Mouse (Mus musculus): Measurements from ENCODE around the gene Pcif1.
A peak's percentile ranks its signal among the peaks of the same experiment; 100 is the strongest.
"Not testable (repeated sequence)": the region's sequence is repeated elsewhere in the genome, so short reads cannot be mapped to it uniquely, and the experiment has no call there.

Gene Pcif1

GRCm38 (mm10) chr2:164866741-164867551 is 12.2 kb upstream of the Pcif1 start:
- DNase-seq (ENCODE audit: low spot score in 2 of 2): peak in 1 of 2 experiments; percentile 60

- DNase-seq (ENCODE audit: low spot score in 2 of 2): no peak
These were observed 11.5 kb upstream of the Pcif1 start for GRCm38 (mm10) chr2:164867566-164867965.

GRCm38 (mm10) chr2:164868491-164868890 is 10.6 kb upstream of the Pcif1 start:
- no peak for DNase-seq (ENCODE audit: low spot score in 2 of 2)

GRCm38 (mm10) chr2:164871602-164872303 is 7.4 kb upstream of the Pcif1 start:
- no peak for DNase-seq (ENCODE audit: low spot score in 2 of 2)

GRCm38 (mm10) chr2:164873621-164874020 is 5.5 kb upstream of the Pcif1 start:
- DNase-seq (ENCODE audit: low spot score in 2 of 2): no peak

- no peak for DNase-seq (ENCODE audit: low spot score in 2 of 2)
These were observed 4.8 kb upstream of the Pcif1 start for GRCm38 (mm10) chr2:164874239-164874769.

GRCm38 (mm10) chr2:164875648-164876047 is 3.5 kb upstream of the Pcif1 start:
- DNase-seq (ENCODE audit: low spot score in 2 of 2): not testable (repeated sequence)

- DNase-seq (ENCODE audit: low spot score in 2 of 2): not testable (repeated sequence)
These were observed 1.5 kb upstream of the Pcif1 start for GRCm38 (mm10) chr2:164877376-164878215.

GRCm38 (mm10) chr2:164878509-164879227 is 436 bp upstream of the Pcif1 start:
- peak; percentile 40 to 53 for DNase-seq (ENCODE audit: low spot score in 2 of 2)

- DNase-seq (ENCODE audit: low spot score in 2 of 2): peak; percentile 84 to 91
These were observed 619 bp downstream of the Pcif1 start for GRCm38 (mm10) chr2:164879568-164880277.

GRCm38 (mm10) chr2:164882619-164883018 is 3.5 kb downstream of the Pcif1 start:
- no peak for DNase-seq (ENCODE audit: low spot score in 2 of 2)

GRCm38 (mm10) chr2:164885788-164886187 is 6.7 kb downstream of the Pcif1 start:
- DNase-seq (ENCODE audit: low spot score in 2 of 2): peak in 1 of 2 experiments; percentile 30

GRCm38 (mm10) chr2:164886617-164887016 is 7.5 kb downstream of the Pcif1 start:
- DNase-seq (ENCODE audit: low spot score in 2 of 2): no peak

- DNase-seq (ENCODE audit: low spot score in 2 of 2): no peak
These were observed 9.9 kb downstream of the Pcif1 start for GRCm38 (mm10) chr2:164888996-164889395.

- DNase-seq (ENCODE audit: low spot score in 2 of 2): no peak
These were observed 10.9 kb downstream of the Pcif1 start for GRCm38 (mm10) chr2:164889960-164890359.

- DNase-seq (ENCODE audit: low spot score in 2 of 2): no peak
These were observed 11.4 kb downstream of the Pcif1 start for GRCm38 (mm10) chr2:164890411-164891049.

GRCm38 (mm10) chr2:164891056-164891834 is 12.1 kb downstream of the Pcif1 start:
- DNase-seq (ENCODE audit: low spot score in 2 of 2): no peak

- no peak for DNase-seq (ENCODE audit: low spot score in 2 of 2)
These were observed 13.0 kb downstream of the Pcif1 start for GRCm38 (mm10) chr2:164891908-164892695.
